Mouse (Mus musculus) effector memory CD4-positive, alpha-beta T cell, adult 7 months (primary cell): ENCODE results near the gene Med31. TPM values are rescaled to one million over a fixed set of nuclear protein-coding genes. Genes with fewer than 3 reads are reported as not detected.

Experiments used
- polyA plus RNA-seq: library from polyadenylated mRNA; unstranded; fragments of 100-300 nt; shearing (Covaris generic); gene quantifications from one replicate; pipeline ENCODE4 v1.2.1, GENCODE M21; 2017

Med31 gene
- polyA plus RNA-seq: 22.9 TPM

GRCm38 (mm10) chr11:72215410-72215797 lies at the start of gene Med31:
Gene Med31 (minus strand): TSS chr11:72215592.

GRCm38 (mm10) chr11:72207204-72207833 lies 8.1 kb downstream of the Med31 start, which contains the start of the genes 4933427D14Rik and Txndc17:
Gene 4933427D14Rik (minus strand): TSS chr11:72207459.
Gene Txndc17 (plus strand): TSS chr11:72207547.

GRCm38 (mm10) chr11:72206341-72207203 lies 8.8 kb downstream of the Med31 start, which contains the start of gene Gm43951:
Gene Gm43951 (minus strand): TSS chr11:72206840.

Other genes with a start within 250 kb of the Med31 start
- 0.22 TPM for gene Aipl1, start 178.1 kb downstream of the Med31 start, polyA plus RNA-seq
- 0.83 TPM for gene Pimreg, start 173.6 kb downstream of the Med31 start, polyA plus RNA-seq
- gene Pitpnm3, start 79.8 kb downstream of the Med31 start, polyA plus RNA-seq: 0.54 TPM
- gene Gm43951, start 8.8 kb downstream of the Med31 start, polyA plus RNA-seq: 0.17 TPM
- 14.3 TPM for gene 4933427D14Rik, start 8.1 kb downstream of the Med31 start, polyA plus RNA-seq
- gene Txndc17, start 8.0 kb downstream of the Med31 start, polyA plus RNA-seq: 69.0 TPM
- not detected for gene Slc13a5, start 51.6 kb upstream of the Med31 start, polyA plus RNA-seq
- 39.9 TPM for gene Xaf1, start 86.0 kb upstream of the Med31 start, polyA plus RNA-seq
- not detected for gene Fbxo39, start 98.9 kb upstream of the Med31 start, polyA plus RNA-seq
- gene Tekt1, start 146.8 kb upstream of the Med31 start, polyA plus RNA-seq: not detected
- not detected for gene Smtnl2, start 196.1 kb upstream of the Med31 start, polyA plus RNA-seq
- gene Ggt6, start 219.9 kb upstream of the Med31 start, polyA plus RNA-seq: not detected
- gene Mybbp1a, start 225.8 kb upstream of the Med31 start, polyA plus RNA-seq: 98.6 TPM